Mouse (Mus musculus) bone marrow, adult 2 months (tissue): Measurements from ENCODE around the gene Phldb3.

Experiments used
- CTCF ChIP-seq: fragments of 200-500 bp; IDR thresholded peaks from 2 replicates; pipeline ENCODE4 v1.5.1; 2011; ENCODE audit warnings: low read length, control low read depth; ENCODE audit not compliant: control insufficient read depth, insufficient read depth
- POLR2A ChIP-seq: fragments of 200-500 bp; IDR thresholded peaks from 2 replicates; pipeline ENCODE4 v1.6.1; 2011; ENCODE audit warnings: low read depth, mild to moderate bottlenecking, control low read depth, low read length, borderline replicate concordance; ENCODE audit not compliant: control insufficient read depth

GRCm38 (mm10) chr7:24614816-24615215 lies 4.3 kb downstream of the Phldb3 start:
- TF ChIP-seq POLR2A (no peak), CTCF (no peak)
